Mouse (Mus musculus) lung, adult 2 months (tissue): ENCODE data around the gene Iqschfp.

Experiments used
- CTCF ChIP-seq: fragments of 200-500 bp; IDR thresholded peaks from 2 replicates; pipeline ENCODE4 v1.5.1; 2011; ENCODE audit warnings: mild to moderate bottlenecking, low read length, control low read depth; ENCODE audit not compliant: insufficient read depth
- POLR2A ChIP-seq: fragments of 200-500 bp; IDR thresholded peaks from 2 replicates; pipeline ENCODE4 v1.6.1; 2011; ENCODE audit warnings: low read depth, mild to moderate bottlenecking, control low read depth, low read length, borderline replicate concordance; ENCODE audit errors: extremely low read depth

GRCm38 (mm10) chr3:68583771-68584511, 691.9 kb downstream of the Iqschfp start:
- no peak for TF ChIP-seq CTCF
- peak; percentile 27; the same call in 1 of the 2 replicates for TF ChIP-seq POLR2A
